Mouse (Mus musculus) G1E-ER4 (cell line): ENCODE data around the gene Plekha4. TPM values are rescaled to one million over a fixed set of nuclear protein-coding genes. Genes with fewer than 3 reads are reported as not detected.

ENCODE experiments used
- GATA1 ChIP-seq: IDR thresholded peaks from one replicate; pipeline ENCODE4 v1.8.0; 2012; ENCODE audit warnings: low read length, inconsistent platforms
- polyA plus RNA-seq: library from polyadenylated mRNA; stranded (reverse); fragments of >175 nt; gene quantifications from 2 replicates; pipeline ENCODE4 v1.2.3, GENCODE M21; 2012

Plekha4 gene
- polyA plus RNA-seq, 1 experiment = 1.8 TPM

DNA sequence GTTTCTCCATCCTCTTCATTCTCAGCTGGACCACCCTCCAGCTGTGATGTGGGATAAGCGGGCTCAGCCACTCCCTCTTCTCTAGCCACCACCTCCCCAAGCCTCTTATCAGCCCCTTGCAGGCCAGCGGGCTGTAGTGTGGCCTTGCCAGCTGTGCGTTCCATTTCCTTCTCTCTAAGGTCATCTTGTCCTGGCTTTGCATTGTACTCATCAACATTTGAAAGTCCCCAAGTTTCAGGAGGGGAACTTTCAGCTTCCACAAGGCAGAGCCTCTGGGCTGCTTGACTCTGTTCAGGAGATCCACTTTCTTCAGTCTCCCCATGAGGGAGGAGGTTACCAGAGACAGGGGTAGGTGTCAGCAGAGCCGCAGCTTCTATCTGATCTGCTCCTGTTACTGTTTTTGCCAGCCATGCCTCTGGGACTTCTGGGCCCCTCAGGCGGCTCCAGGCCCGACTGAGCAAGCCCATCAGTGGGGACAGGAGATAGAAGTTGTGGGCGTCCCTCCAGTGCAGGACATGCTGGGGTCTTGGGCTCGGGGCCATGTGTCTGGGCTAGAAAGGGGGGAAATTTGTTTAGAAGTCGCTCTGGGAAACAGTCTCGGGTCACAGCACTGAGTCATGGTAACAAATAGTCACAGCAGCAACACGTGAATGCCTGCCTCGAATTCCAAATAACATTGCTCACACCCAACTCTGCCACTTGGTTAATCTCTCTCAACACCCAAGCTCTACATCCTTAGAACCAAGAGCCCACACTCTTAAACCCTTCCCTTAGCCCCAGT, 1.1 kb upstream of the Plekha4 start:
- TF ChIP-seq GATA1 = peak; percentile 97

DNA sequence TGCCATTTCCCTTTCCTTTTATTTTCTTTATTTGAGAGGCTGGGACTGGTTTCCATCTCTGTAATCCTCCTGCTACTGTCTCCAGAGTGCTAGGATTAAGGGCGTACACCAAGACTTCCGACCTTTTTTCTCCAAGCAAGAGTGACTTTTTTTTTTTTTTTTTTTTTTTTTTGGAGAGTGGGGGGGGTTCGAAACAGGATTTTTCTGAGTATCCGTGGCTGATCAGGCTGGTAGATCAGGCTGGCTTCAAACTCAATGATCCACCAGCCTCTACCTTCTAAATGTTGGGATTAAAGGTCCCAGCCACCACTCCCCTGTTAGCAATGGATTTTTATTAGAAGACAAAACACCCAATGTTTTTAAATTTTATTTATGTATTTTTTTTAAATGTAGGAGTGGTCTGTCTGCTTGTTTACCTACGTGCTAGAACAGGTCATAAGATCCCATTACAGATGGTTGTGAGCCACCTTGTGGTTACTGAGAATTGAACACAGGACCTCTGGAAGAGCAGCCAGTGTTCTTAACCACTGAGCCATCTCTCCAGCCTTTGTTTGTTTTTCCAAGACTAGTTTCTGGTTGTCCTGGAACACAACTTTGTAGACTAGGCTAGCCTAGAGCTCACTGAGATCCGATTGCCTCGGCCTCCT, 467 bp downstream of the Plekha4 start:
- TF ChIP-seq GATA1 = no peak

DNA sequence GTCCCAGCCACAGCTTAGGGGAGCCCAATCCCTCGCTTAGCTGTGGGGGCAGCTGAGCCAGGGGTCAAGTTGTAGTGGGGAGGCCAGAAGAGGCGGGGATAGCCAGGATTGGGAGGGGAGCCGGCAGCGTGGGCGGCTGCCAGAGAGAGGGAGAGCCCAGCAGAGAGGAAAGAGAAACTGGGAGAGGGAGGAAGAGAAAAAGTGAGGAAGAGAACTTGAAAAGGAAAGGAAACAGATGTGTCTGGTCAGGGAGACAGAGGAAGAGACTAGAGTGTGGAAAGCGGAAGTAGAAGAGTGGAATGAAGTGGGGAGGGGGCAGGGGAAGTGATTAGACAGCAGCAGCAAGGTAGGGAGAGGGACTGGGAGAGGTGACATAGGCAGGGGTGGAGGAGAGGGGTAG, 3.3 kb downstream of the Plekha4 start:
- TF ChIP-seq GATA1 = no peak

DNA sequence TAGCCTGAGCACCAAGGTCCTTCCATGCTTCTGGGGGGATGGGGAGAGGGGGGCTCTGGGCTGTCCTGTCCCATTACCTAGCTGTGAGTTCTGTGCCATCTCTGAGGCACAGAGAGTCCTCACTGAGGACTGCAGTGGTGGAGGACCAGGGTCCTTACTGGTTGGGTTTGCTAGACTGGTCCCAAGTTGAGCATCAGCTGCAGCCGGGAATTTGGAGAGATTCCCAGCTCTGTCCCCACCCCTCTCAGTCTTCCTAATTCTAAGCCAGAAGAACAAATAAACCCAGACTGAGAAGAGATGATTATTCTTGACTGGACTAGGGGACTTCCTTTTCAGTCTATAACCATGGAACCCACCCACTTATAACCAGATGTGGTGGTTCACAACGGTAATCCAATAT, 4.5 kb downstream of the Plekha4 start:
- TF ChIP-seq GATA1 = no peak

DNA sequence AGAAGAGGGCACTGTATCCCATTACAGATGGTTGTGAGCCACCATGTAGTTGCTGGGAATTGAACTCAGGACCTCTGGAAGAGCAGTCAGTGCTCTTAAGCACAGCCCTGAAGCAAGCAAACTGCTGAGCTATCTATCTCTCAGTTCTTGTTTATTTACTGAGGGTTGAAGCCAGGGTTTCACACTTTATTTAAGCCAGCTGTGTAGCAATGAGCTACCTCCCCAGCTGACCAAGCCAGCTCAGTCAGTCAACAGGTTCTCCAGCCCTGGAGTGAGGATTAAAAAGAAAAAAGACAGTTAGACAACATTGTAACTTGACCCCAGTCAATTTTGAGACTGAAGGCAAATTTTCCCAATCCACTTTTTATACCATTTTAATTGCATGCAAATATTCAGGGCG, 9.5 kb downstream of the Plekha4 start:
- no peak for TF ChIP-seq GATA1

DNA sequence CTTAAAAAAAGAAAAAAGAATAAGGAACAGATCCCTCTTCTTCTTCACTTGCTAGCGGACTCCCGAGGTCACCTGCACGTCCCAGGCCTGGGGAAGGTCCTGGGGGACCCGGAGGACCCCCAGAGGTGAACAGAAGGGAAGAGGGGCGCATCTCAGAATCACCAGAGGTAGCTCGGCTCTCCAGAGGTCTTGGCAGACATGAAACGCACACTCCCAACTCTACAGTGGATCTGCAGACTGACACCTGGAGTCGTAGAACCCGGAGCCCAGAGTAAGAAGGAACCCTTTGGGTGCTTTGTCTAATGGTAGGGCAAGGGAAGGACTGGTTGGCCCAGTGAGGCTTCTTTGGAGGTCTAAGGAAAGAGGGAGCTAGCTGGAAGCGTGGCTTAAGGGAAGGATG, 11.5 kb downstream of the Plekha4 start:
- TF ChIP-seq GATA1 = no peak

DNA sequence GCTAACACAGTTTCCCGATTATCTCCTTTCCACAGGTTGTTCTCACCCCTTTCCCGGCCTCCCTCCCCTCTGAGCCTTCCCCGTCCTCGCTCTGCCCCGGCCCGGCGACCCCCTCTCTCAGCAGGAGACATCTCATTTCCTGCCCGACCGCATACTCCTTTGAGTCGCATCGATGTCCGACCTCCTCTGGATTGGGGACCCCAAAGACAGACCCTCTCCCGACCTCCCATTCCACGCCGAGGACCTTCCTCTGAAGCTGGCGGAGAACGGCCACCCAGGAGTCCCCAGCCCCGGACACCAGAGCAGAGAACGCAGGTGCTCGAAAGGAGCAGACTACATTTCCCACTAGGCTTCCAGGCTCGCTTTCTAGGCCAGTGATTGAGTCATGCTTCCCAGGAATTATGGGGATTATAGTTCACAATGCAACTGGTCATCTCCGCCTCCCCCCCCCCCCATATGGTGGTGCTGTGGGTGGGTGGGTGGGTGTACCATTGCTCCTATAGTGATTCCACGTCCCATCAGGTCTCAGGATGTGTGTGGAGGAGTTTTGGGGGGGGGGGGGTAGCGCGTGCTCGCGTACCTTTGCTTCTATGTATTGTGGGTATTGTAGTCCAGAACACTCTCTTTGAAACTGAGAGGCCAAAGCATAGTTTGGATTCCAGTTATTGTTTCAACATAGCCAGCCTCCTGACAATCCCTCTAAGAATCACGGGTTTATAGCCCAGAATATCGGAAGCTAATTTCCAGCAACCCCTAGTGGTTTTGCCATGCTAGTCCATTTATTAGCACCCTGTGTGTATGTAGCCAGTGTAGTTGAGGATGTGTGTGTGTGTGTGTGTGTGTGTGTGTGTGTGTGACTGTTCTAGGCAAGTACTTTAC, 12.3 kb downstream of the Plekha4 start:
- no peak for TF ChIP-seq GATA1

DNA sequence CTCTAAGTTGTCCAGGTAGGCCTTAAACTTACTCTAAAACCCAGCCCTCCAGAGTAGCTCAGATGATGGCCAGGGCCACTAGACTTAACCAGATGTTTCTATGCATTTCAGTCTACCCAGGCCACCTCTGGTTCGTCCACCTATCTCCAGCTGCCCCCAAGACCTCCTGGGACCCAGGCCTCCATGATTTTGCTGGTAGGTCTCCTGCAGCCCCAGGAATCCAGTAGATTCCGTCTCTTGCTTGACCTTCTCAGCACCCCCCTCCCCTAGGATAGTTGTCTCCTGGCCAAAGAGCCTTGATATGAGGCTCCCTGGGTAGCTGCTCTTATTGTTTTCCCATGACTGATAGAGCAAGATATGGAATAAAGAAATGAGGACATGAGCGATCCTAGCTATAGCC, 13.0 kb downstream of the Plekha4 start:
- no peak for TF ChIP-seq GATA1

DNA sequence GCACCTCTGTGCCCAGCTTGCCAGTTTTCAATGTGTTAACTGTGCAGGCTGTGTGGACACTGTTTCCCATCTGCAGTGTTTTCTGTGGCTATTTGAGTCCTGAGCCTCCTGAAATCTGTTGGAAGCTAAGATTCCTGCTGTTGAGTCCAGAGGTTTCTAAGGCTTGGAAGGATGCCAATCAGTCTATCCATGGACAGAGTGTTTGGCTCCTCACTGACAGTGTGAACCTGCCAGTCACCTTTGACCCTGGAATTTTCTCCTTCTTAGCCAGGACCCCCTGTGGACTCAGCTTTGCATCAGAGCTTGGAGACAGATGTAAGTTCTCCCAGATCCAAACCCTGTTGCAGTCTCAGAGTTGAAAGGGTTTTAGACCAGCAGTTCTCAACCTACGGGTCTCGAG, 14.1 kb downstream of the Plekha4 start:
- no peak for TF ChIP-seq GATA1

DNA sequence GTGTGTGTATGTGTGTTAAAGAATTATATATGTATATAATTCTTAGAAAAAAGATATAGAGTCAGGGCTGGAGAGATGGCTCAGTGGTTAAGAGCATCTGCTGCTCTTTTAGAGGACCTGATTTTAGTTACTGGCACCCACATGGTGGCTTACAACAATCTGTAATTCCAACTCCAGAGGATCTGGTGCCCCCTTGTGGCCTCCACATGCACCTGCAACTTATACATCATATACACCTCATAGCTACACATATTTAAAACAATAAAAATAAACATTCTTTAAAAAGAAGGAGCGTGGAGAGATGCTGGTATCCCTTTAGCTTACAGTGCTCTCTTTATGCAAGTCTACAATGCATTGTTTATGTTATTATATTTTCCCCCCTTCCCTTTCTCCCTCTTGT, 18.4 kb downstream of the Plekha4 start:
- no peak for TF ChIP-seq GATA1

DNA sequence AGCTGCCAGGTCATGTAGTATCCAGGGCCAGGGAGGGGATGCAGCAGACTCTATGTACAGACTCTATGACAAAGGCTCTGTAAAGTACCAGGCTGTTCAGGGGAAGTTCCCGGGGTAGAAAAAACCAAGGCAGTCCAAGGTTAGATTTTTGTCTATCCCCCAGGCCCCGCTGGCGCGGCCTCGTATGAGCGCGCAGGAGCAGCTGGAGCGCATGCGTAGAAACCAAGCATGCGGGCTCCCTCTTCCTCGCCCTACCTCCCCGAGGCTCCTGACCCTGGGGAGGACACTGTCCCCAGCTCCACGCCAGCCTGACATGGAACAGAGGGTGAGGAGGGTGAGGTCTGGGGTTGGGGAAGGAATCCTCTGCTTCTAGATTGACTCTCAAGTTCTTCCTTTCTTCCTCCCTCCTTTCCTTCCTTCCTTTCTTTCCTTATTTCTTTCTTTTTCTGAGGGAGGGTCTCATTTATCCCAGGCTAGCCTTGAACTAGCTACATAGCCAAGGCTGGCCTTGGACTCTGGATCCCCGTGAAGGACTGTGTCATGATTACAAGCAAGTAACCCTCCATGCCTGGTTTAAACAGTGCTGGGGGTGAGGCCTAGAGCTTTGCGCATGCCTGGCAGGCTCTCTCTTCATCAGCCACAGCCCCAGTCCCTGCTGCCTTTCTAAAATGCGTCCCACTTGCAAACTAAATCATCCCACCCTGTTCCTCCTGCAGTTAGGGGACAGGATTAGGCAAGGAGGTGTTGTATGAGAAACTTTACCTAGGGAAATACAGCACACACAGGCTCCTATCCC, 23.7 kb downstream of the Plekha4 start:
- no peak for TF ChIP-seq GATA1

DNA sequence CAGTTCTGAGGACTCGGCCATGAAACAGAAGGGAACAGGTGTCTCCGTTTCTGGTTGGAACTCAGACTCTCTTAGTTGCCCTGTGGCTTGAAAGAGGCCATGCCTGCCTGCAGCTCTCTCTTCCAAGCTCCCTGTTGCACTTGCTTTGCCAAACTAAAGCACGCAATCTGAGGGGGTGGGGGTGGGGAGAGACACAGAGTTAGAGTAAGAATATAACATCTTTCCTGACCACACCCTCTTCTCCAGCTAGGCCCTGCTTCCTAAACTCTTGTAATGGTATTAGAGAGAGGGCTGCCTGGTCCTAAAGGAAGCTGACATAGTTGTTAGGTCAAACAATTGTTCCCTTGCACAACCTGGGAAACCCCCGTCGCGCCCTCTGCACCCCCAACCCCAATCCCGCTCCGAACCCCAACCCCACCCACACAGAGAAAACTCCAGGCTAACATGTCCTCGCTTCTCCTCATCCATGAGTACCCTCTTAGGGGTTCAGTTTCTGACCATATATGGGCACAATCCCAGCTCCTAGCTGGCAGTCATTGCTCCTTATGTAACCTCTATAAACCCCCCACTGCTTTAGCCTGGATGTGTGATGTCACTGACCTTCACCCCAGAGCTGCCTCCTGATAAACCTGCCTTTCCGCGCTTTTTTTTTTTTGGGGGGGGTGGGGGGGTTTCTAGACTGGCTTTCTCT, 24.8 kb downstream of the Plekha4 start:
- no peak for TF ChIP-seq GATA1

DNA sequence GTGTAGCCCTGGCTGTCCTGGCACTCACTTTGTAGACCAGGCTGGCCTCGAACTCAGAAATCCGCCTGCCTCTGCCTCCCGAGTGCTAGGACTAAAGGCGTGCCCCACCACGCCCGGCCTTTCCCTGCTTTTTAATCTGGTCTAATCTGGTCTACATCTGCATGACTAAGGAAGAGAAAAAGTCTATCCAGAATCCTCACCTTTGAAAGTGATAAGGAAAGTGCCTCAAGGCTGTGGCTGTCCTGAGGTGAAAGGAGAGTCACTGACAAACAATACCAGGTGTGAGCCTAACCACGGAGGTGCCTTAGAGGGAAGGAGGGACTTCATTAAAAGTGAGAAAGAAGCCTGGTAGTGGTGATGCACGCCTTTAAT, 25.4 kb downstream of the Plekha4 start:
- TF ChIP-seq GATA1 = no peak

DNA sequence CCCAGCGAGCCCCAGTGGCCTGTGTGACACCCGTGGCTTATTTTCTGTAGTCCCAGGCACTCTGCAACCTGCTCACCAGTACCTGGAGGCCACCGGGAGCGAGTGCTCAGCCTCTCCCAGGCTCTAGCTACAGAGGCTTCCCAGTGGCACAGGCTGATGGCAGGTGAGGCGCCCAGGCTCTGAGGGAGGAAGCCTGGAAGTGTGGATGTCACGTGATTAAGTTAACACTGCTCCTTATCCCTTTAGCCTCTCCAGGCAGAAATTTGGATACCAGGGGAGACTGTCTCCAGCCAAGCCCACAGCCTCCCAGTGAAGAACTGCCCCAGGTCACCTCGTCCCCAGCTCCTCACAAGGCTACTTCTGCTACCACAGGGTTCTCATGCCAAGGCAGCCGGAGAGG, 27.4 kb downstream of the Plekha4 start:
- no peak for TF ChIP-seq GATA1

DNA sequence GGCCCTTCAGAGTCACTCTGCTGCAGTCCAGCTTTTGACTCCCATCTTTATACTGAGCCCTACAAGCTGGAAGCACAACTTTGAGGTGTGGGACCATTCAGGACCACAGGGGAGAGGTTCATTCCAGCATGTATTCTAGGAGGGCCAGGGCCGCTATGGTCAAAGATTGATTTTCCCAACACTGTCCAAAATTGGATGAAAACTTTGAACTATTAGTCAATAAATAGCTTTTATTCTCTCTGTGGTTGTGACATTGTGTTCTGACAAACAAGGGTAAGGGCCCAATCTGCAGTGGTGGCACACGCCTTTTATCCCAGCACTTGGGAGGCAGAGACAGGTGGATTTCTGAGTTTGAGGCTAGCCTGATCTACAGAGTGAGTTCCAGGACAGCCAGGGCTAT, 27.9 kb downstream of the Plekha4 start:
- TF ChIP-seq GATA1 = no peak
